Mouse (Mus musculus) C3H10T1/2 (cell line): ENCODE data around the gene 4632433K11Rik. TPM values are rescaled to one million over a fixed set of nuclear protein-coding genes. Genes with fewer than 3 reads are reported as not detected.

Experiments used
- polyA plus RNA-seq, 2 experiments: library from polyadenylated mRNA; unstranded; fragments of >200 nt; fragmentation: generic; extraction: Trizol; gene quantifications; one replicate each; pipeline ENCODE4 v1.2.1; 2012; ENCODE audit warnings: missing spikeins in 2 of 2

The 4632433K11Rik gene
- not detected for polyA plus RNA-seq

GRCm38 (mm10) chr7:5033818-5034217, at the start of gene 4632433K11Rik:
TSS of gene 4632433K11Rik (plus strand) at chr7:5034118.

GRCm38 (mm10) chr7:4996003-4996895, 37.7 kb upstream of the 4632433K11Rik start, which contains the start of gene Zfp579:
TSS of gene Zfp579 (minus strand) at chr7:4996158.

GRCm38 (mm10) chr7:5014251-5015117, 19.4 kb upstream of the 4632433K11Rik start, which contains the start of the genes Zfp524 and Fiz1:
TSS of gene Zfp524 (plus strand) at chr7:5014415.
TSS of gene Fiz1 (minus strand) at chr7:5014697.

GRCm38 (mm10) chr7:5015118-5016001, 18.6 kb upstream of the 4632433K11Rik start, which contains the start of gene Gm44973:
TSS of gene Gm44973 (plus strand) at chr7:5015496.

GRCm38 (mm10) chr7:5020000-5020681, 13.8 kb upstream of the 4632433K11Rik start, which contains the start of the genes Zfp865 and Ccdc106:
TSS of gene Zfp865 (plus strand) at chr7:5020376.
TSS of gene Ccdc106 (plus strand) at chr7:5020553.

GRCm38 (mm10) chr7:5038109-5038732, 4.3 kb downstream of the 4632433K11Rik start, which contains the start of gene Zfp784:
TSS of gene Zfp784 (minus strand) at chr7:5038446.

GRCm38 (mm10) chr7:5051193-5052192, 17.6 kb downstream of the 4632433K11Rik start, which contains the start of gene Zfp580:
TSS of gene Zfp580 (plus strand) at chr7:5051538.

GRCm38 (mm10) chr7:5061774-5062359, 27.9 kb downstream of the 4632433K11Rik start, which contains the start of gene U2af2:
TSS of gene U2af2 (plus strand) at chr7:5062143.

GRCm38 (mm10) chr7:5080010-5080751, 46.3 kb downstream of the 4632433K11Rik start, which contains the start of gene Epn1:
TSS of gene Epn1 (plus strand) at chr7:5080235.

Other genes starting within 250 kb of the 4632433K11Rik start
- 10 to 100 TPM in 1 of 2 experiments, 1 to 10 TPM in 1; 9.5 to 53.2 TPM for gene Tmem238, start 244.5 kb upstream of the 4632433K11Rik start, polyA plus RNA-seq
- gene Rpl28, start 241.2 kb upstream of the 4632433K11Rik start, polyA plus RNA-seq, result over 10,000 TPM in 1 of 2 experiments, 1,000 to 10,000 TPM in 1; 4,560 to 11,128 TPM
- gene Ube2s, start 221.5 kb upstream of the 4632433K11Rik start, polyA plus RNA-seq, result 100 to 1,000 TPM; 315 to 381 TPM
- gene Shisa7, start 189.4 kb upstream of the 4632433K11Rik start, polyA plus RNA-seq, result not detected
- gene Isoc2b, start 163.9 kb upstream of the 4632433K11Rik start, polyA plus RNA-seq, result under 1 TPM; 0.18 to 0.59 TPM
- 1 to 10 TPM; 1.5 to 3.4 TPM for gene Isoc2a, start 157.0 kb upstream of the 4632433K11Rik start, polyA plus RNA-seq
- gene Gm36210, start 127.6 kb upstream of the 4632433K11Rik start, polyA plus RNA-seq, result under 1 TPM in 1 of 2 experiments, not detected in 1; 0.19 TPM
- gene Zfp628, start 118.9 kb upstream of the 4632433K11Rik start, polyA plus RNA-seq, result 10 to 100 TPM in 1 of 2 experiments, 1 to 10 TPM in 1; 8.1 to 11.7 TPM
- gene Nat14, start 112.1 kb upstream of the 4632433K11Rik start, polyA plus RNA-seq, result 1 to 10 TPM in 1 of 2 experiments, under 1 TPM in 1; 0.78 to 6.7 TPM
- gene Ssc5d, start 108.3 kb upstream of the 4632433K11Rik start, polyA plus RNA-seq, result 10 to 100 TPM in 1 of 2 experiments, 1 to 10 TPM in 1; 4.7 to 87.9 TPM
- under 1 TPM; 0.01 to 0.13 TPM for gene Sbk2, start 69.7 kb upstream of the 4632433K11Rik start, polyA plus RNA-seq
- under 1 TPM; 0.01 to 0.13 TPM for gene Sbk3, start 63.0 kb upstream of the 4632433K11Rik start, polyA plus RNA-seq
- gene Zfp579, start 38.0 kb upstream of the 4632433K11Rik start, polyA plus RNA-seq, result 10 to 100 TPM in 1 of 2 experiments, 1 to 10 TPM in 1; 7.9 to 20.1 TPM
- 10 to 100 TPM; 24.7 to 30.2 TPM for gene Zfp524, start 19.7 kb upstream of the 4632433K11Rik start, polyA plus RNA-seq
- gene Fiz1, start 19.4 kb upstream of the 4632433K11Rik start, polyA plus RNA-seq, result 10 to 100 TPM; 22.6 to 29.6 TPM
- gene Gm44973, start 18.6 kb upstream of the 4632433K11Rik start, polyA plus RNA-seq, result under 1 TPM; 0.14 to 0.17 TPM
- 10 to 100 TPM in 1 of 2 experiments, 1 to 10 TPM in 1; 6.3 to 24.5 TPM for gene Zfp865, start 13.7 kb upstream of the 4632433K11Rik start, polyA plus RNA-seq
- gene Ccdc106, start 13.6 kb upstream of the 4632433K11Rik start, polyA plus RNA-seq, result under 1 TPM; 0.12 to 0.55 TPM
- 1 to 10 TPM; 1.7 to 8.9 TPM for gene Zfp784, start 4.3 kb downstream of the 4632433K11Rik start, polyA plus RNA-seq
- gene Zfp580, start 17.4 kb downstream of the 4632433K11Rik start, polyA plus RNA-seq, result 10 to 100 TPM; 26.8 to 46.2 TPM
- gene U2af2, start 28.0 kb downstream of the 4632433K11Rik start, polyA plus RNA-seq, result 100 to 1,000 TPM; 166 to 202 TPM
- 100 to 1,000 TPM; 130 to 144 TPM for gene Epn1, start 46.1 kb downstream of the 4632433K11Rik start, polyA plus RNA-seq
- under 1 TPM in 1 of 2 experiments, not detected in 1; 0.06 TPM for gene Rfpl4, start 82.8 kb downstream of the 4632433K11Rik start, polyA plus RNA-seq
- gene Rasl2-9, start 91.8 kb downstream of the 4632433K11Rik start, polyA plus RNA-seq, result under 1 TPM in 1 of 2 experiments, not detected in 1; 0.05 TPM
- gene Vmn1r55, start 115.6 kb downstream of the 4632433K11Rik start, polyA plus RNA-seq, result not detected
- not detected for gene Vmn1r56, start 162.6 kb downstream of the 4632433K11Rik start, polyA plus RNA-seq
- not detected for gene Vmn1r57, start 184.4 kb downstream of the 4632433K11Rik start, polyA plus RNA-seq